Mouse (Mus musculus): ENCODE results near the gene B4galt1. TPM values are rescaled to one million over a fixed set of nuclear protein-coding genes. Genes with fewer than 3 reads are reported as not detected.
A peak's percentile ranks its signal among the peaks of the same experiment; 100 is the strongest.

Gene B4galt1
- total RNA-seq, 1 experiment from 2014 or later, result 31.2 TPM

DNA sequence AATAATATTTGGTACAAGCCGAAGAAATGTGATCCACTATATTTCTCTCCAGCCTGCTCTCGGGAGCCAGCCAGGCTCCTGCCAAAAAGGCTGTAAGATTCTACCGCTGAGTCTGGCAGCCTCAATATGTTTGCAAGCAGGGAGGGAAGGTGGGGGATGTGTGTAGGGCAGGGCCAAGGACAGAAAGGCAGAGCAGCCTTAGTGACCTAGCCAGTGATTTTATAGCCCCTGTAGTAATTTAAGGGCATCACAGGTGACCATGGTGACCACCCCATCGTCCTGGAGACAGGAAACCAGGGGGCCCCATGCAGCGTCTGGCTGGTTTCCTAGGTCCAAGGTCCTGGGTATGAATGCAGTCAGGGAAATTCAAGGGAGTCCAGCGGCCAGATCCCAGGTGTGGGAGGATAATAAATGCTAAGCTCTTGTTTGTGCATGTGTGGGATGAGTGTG is 20.4 kb upstream of the B4galt1 start:
- no peak for ATAC-seq (ENCODE audit: extremely low read depth, insufficient number of reproducible peaks, low FRiP score, poor library complexity, severe bottlenecking)

DNA sequence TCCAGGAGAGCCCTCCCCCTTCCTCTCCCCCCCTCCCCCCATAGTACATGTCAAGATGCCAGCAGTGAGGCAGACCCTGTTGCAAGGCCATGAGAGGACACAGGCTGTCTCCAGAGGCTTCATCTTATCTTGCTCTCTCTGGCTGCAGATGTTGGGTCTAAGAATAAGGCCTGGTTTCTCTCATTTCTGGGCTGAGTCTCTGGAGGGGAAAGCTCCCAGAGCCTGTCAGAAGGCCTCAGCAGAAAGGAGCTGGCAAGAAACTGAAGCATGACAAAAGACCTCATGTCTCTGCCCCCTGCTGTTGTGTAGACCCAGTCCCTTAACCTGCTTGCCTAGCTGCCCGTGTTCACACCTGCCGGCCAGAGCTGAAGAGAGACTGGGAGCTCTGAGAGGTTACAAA is 19.5 kb upstream of the B4galt1 start:
- no peak for ATAC-seq (ENCODE audit: extremely low read depth, insufficient number of reproducible peaks, low FRiP score, poor library complexity, severe bottlenecking)

DNA sequence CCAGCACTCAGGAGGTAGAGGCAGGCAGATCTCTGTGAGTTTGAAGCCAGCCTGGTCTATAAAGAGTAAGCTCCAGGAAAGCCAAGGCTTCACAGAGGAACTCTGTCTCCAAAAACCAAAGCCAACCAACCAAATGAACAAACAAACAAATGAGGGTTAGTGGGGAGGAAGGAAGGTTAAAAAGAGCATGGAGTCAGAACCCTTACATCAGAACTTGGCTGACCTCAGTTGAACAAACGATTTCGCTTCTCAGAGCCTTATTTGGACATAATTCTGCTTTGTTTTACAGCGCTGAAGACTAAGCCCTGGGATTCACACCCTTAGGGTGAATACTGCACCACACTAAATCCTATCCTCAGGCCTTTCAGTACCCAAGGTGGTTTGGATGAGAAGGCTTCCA is 18.3 kb upstream of the B4galt1 start:
- ATAC-seq (ENCODE audit: extremely low read depth, insufficient number of reproducible peaks, low FRiP score, poor library complexity, severe bottlenecking), result no peak

DNA sequence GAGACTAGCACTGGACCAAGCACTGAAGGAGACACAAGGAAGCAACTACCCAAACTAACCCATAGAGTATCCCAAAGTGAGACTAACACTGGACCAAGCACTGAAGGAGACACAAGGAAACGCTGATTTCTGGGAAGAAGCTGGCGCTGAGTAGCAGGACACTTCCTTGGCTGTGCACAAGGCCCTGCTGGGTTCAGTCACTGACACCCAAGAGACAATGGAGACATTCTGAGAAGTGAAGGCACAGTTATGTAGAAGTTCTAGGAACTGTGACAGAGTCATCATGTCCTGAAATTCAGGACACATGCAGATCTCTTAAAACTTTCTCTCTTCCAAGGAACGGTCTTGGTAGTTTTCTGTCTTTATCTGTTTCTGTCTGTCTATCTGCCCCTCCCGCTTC is 16.4 kb upstream of the B4galt1 start:
- no peak for ATAC-seq (ENCODE audit: extremely low read depth, insufficient number of reproducible peaks, low FRiP score, poor library complexity, severe bottlenecking)

DNA sequence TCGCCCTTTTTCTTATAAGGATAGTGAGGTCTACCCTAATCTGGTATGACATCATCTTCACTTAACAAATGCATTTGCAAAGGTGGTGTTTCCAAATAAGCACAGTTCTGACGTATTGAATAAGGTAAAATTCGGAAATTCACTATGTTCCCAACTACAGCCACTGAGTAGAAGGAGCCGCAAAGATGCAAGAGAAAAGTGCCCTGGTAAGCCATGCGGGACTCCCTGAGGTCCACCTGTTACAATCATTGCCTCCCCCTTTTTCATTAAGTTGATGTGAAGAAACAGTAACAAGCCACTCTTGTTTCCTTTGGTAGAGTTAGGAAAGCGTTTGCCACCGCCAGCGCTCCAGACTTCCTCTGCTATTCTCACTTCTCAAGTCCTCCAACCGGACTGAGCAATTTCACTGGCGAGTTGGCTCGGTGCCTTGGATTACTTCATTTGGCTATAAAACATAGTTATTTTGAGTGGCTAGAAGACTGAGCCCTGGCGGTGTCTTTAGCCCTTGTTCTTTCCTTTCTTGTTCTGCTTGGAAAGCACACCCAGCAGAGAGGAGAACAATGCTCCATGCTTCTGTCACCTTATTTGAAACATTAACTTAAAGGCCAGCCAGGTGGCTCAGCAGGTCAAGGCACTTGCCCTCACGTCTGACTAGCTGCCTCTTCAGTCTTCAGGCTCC is 14.9 kb upstream of the B4galt1 start:
- ATAC-seq (ENCODE audit: extremely low read depth, insufficient number of reproducible peaks, low FRiP score, poor library complexity, severe bottlenecking), result no peak

DNA sequence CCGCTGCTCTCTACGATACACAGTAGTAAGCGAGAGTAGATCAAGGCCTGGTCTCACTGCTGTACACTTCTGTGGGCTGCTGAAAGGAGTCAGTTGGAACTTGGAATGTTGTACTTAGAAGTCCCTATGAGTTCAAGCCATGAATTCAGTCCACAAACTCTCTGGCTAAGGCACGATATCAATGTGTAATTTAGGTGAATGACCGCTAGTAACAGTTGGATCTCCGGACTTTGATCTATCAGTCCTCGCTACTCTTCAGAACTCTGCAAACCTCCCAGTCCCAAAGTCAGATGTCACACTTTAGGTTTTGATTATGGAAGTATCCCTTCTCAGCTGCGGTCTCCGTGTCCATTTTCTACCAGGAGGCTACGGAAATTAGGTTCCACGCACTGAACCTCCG is 10.6 kb upstream of the B4galt1 start:
- ATAC-seq (ENCODE audit: extremely low read depth, insufficient number of reproducible peaks, low FRiP score, poor library complexity, severe bottlenecking), result no peak

DNA sequence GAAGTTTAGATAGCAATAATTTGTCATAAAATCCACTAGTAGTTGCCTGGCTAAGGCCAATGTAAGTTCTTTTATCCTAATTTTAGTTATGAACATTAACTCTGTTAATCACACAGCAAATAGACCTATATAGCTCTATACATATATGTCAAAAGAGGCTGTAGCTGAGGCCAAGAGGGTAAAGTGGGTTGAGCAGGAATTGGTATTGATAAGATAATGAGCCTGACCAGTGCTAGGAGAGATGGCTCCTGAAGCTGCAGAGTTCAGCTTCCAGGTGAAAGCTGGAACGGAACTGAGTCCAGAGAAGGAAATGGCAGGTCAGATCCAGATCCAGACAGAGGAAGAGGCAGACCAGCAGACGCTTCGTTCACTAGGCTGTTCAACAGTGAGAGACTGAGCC is 9.5 kb upstream of the B4galt1 start:
- ATAC-seq (ENCODE audit: extremely low read depth, insufficient number of reproducible peaks, low FRiP score, poor library complexity, severe bottlenecking), result no peak

DNA sequence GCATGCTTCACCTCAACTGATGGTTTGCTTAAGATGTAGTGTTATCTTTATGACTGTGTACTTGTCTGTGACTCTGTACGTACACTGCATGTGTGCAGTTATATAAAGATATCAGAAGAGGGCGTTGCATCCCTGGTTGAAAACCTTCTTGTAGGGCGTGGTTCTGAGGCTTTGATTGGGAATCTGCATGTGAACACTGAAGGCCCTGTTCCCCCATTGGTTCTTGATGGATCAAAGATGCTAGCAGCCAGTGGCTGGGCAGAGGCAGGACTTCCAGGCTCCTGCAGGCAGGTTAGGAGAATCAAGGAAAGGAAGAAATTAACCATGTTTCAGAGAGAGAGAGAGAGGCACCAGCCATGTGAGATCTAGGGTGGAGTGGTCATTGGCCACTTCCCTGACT is 7.3 kb upstream of the B4galt1 start:
- ATAC-seq (ENCODE audit: extremely low read depth, insufficient number of reproducible peaks, low FRiP score, poor library complexity, severe bottlenecking), result no peak

DNA sequence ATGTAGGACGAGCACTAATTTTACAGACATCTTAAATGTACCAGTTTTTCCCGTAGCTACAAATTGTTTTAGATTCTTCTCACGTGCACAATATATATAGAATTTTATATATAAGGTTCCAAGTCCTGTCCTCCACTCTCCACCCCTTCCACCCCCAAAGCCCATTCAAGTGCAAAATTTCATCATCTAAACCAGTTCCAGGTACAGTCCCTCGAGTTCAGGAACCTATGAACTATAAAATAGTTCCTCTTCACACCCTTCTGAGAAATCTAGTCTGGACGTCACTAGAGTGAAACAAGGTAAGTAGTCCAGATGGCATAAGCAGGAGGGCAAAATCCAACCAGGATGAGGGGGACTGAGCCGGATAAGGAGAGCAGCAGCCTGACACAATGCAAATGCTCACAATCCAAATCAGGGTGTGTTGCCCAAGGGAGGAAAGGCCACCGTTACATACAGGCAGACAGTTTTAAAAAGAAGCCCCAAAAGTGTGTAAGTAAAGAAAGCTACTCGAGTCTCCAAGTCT is 4.1 kb upstream of the B4galt1 start:
- ATAC-seq (ENCODE audit: extremely low read depth, insufficient number of reproducible peaks, low FRiP score, poor library complexity, severe bottlenecking), result no peak

DNA sequence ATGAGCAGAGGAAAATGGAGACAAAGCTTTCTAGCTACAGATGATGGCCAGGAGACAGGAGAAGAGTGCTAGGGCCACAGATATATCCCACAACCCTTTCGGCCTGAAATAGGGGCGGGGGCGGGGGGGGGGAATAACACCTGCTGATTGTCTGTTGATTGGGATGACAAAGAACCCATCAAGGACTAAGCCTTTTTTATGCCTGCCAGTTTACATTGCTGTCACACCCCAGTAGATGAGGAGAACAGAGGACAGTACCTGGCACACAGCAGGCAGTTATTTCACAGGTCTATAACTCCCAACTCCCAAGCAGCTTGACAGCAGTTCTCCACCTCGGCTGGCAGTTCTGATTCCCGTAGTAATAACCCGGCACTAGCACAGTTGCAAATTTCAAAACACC is 2.8 kb upstream of the B4galt1 start:
- ATAC-seq (ENCODE audit: extremely low read depth, insufficient number of reproducible peaks, low FRiP score, poor library complexity, severe bottlenecking), result no peak

DNA sequence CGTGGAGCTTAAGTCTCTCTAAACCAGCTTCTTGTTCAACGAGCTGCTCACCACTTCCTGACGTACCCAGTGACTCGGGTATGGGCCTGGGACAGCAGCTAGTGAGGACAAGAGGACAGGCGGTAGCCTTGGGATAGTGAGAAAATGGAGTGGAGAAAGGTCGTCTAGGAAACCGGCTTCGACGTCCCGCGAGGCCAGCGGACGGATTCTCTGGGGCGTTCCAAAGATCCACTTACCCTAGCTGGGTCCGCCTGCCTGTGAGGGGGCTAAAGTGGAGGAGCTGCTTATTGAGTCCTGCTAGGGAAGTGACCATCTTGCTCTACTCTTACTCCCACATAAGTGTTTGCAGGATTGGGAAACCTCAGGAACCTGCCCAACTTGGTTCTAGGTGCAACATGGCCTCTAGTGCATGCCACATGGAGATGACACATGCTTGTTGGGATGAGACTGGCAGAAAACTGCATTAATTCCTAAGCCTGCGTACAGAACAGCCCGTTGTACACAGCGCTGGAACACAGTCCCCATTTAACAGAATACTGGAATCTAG is 655 bp upstream of the B4galt1 start:
- ATAC-seq (ENCODE audit: extremely low read depth, insufficient number of reproducible peaks, low FRiP score, poor library complexity, severe bottlenecking), result no peak

DNA sequence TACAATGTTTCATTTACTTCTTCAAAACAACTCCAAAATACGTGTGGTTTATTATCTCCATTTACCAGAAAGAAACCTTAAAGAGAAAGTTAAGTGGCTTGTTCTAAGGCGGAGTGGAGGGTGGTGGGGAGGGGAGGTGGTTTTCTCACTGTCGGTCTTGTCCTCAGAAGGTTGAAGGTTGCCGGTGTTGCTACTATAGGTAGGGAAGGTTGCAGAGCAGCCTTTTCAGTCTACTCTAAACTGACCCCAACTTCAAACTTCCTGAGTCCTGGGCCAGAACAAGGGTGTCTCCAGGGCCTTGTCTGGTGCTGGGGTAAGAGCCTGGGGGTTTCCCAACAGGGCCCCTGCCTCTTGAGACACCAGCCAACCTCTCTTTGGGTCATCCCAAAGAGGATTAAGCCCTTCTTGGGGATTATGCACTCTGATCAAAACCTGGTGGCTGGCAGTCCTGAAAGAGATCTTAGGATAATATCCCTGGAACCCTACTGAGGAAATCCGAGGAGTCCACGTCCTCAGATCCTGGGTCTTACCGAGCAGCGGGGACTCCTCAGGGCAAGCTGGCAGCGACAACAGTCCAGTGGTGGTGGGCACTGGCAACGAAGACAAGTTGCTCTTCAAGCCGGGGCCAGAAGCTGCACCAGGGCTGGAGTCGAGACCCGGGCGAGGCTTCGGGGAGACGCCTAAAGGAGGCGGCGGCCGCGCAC is 792 bp downstream of the B4galt1 start:
- ATAC-seq (ENCODE audit: extremely low read depth, insufficient number of reproducible peaks, low FRiP score, poor library complexity, severe bottlenecking), result no peak

DNA sequence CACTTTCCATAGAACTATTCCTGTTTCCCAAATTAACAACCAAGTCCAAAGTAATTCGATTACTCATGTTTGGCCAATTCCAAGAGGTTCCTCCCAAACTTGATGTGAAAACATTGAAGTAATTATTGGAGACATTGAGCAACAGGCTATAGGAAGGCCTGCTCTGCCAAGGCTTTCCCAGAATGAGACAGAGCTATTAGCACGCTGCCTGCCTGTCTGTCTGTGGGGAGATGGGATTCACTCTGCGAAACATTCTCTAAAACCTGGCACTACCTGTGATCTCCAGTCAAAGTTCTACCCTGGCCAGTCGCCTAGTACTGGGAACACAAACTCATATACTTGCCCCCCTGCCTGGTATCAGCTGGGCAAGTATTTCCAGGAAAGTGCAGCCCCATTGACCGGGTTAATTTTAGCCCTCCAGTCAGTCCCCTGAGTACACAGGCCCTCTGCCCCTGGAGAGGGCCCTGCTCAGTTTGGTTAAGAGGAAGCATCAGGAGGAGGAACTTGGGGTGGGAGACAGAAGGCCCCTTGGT is 1.5 kb downstream of the B4galt1 start:
- no peak for ATAC-seq (ENCODE audit: extremely low read depth, insufficient number of reproducible peaks, low FRiP score, poor library complexity, severe bottlenecking)

DNA sequence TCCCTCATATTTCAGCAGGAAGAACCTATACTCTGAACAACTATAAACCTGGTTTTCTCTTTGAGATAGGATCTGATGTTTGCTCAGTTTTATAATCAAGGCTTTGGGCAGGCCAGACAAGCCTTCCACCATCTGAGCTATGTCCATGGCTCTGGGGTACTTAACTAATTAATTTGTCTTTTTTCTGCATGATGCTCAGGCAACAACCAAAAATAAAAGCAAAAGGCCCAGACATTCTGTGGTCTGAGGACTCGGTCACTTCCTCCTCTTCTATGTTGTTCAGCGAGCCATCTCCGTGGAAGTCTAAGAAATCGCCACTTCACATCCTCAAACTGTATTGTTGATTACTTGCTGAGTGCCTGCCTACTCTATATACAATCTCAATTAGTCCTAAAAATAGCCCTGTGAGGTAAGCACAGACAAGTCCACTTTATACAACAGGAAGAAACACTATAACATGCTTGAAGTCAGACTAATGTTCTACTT is 2.0 kb downstream of the B4galt1 start:
- ATAC-seq (ENCODE audit: extremely low read depth, insufficient number of reproducible peaks, low FRiP score, poor library complexity, severe bottlenecking), result peak; percentile 23; the same call in 1 of the 2 replicates

DNA sequence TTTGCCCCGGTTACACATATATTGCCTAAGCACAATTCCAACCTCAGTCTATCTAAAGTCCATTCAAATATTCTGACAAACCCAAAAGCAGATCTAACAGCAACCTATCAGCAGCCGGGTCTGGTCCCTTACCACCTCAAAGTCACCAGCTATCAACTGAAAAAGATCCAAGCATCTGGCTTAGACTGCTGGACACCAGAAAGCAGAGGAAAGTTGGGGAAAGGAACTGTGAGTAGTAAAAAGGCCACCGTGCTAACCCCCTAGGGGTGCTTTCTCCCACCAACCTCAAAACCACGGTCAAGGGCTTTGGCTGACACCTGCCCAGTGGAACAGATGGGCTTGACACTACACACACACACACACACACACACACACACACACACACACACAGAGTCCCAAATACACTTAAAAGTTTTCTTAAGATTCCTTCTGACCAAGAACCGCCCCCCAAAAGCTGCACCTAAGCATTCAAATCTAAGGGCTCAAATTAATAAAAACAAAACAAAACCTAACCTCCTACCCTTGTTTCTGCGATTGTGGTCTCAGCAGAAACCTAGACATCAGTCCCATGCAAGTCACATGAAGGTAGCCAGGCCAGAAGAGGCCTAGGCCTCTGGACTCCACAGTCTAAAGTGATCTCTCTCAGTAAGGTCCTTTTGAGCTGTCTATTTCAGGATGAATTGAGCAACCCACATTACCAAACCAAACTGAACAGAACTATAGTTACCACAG is 2.6 kb downstream of the B4galt1 start:
- no peak for ATAC-seq (ENCODE audit: extremely low read depth, insufficient number of reproducible peaks, low FRiP score, poor library complexity, severe bottlenecking)

DNA sequence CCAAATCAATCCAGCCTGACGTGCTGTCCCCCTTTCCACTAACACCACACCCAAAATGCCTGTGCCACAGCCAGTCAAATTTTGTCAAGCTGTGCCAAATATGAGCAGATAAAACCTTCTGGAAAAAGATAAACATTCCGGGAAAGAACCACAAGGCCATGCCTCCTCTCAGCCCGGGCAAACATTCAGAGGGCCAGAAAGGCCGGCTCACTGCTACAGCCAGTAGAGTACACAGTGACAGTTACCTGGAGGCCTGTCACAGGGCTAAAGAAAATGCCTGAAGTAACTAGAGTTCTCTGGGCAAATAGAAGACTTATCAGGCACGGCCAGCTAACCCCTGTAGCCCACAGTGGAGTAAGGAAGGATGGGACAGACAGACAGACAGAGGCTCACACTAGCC is 3.2 kb downstream of the B4galt1 start:
- no peak for ATAC-seq (ENCODE audit: extremely low read depth, insufficient number of reproducible peaks, low FRiP score, poor library complexity, severe bottlenecking)

DNA sequence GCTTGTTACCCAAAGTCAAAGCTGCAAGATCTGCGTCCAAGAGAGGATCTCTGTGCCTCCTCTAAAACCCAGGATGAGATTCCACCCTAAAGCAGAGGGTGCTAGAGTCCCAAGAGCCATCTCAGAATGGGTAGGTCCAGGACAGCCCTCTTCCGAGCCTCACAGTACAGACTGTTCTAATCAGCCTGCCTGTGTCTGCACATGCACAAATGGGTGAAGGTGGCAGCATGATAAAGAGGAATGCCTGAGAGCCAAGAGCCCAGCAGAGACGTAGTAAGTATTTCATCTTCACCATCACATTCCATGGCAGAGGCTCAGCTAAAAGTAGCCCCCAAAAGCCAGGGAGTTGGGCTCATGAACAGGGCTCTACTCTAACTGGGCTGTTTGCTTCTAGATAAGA is 4.3 kb downstream of the B4galt1 start:
- no peak for ATAC-seq (ENCODE audit: extremely low read depth, insufficient number of reproducible peaks, low FRiP score, poor library complexity, severe bottlenecking)

DNA sequence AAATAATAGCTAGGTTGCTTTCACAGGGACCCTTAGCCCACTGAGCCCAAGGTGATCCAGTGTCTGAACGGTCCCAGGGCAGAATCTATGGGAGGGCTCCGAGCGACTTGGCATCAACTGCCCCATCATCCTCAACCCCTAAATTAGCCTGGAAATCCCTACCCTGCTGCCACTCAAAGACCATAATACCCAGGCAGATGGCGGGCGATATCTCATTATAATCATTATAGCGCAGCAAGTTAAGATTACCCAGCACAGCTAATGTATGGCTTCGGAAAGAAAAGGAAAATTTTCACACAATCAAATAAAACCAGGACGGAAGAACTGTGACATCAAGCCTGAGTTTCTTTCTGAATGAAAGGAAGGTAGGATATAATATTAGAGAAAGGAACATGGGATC is 5.6 kb downstream of the B4galt1 start:
- no peak for ATAC-seq (ENCODE audit: extremely low read depth, insufficient number of reproducible peaks, low FRiP score, poor library complexity, severe bottlenecking)

DNA sequence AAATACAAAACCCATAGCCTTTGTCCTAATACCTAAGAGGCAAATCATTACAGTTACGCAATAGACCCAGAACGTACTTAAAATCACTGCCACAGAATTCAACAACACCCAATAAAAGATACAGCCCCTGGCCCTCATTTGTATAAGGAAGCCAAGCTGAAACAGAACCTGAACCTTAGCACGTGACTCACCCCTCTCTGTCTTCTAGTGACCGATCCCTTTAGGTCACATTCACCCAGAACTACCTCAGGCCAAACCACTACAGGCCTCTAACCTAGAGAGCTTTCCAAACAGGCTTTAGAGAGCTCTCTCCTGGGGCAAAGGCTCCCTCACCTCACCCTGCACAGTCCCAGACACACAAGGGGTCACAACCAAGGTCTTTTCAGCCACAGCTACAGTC is 6.6 kb downstream of the B4galt1 start:
- ATAC-seq (ENCODE audit: extremely low read depth, insufficient number of reproducible peaks, low FRiP score, poor library complexity, severe bottlenecking), result no peak
